Mouse (Mus musculus) c-Kit-positive CD71-negative TER-119-negative erythroid progenitor cells, embryonic 14.5 days (primary cell): ENCODE measurements at regions not wholly inside any gene's neighbourhood (a gene's known extent, or its start where the extent isn't known, plus 50 kb on each side); places are given as distances from the start of the nearest gene placed in this dataset.

Experiments
- DNase-seq: peaks from one replicate; pipeline ENCODE4 v3.0.0-alpha.2; 2013; ENCODE audit warnings: low read depth

DNA sequence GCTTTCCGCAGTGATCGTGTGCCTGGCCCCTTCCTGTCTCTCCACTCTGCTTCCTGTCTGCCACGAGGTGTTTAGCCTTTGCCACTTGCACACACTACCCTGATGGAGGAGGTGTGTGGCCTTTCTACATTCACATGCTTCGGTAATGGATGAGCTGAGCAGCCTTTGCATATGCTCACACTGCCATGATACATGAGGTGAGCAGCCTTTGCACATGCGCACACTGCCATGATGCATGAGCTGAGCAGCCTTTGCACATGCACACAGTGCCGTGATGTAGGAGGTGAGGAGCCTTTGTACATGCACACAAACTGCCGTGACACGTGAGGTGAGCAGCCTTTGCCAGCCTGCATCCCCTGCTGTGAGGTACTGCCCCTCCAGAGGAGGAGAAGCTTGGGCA, 58.3 kb downstream of the Erv3 start:
- no peak for DNase-seq

DNA sequence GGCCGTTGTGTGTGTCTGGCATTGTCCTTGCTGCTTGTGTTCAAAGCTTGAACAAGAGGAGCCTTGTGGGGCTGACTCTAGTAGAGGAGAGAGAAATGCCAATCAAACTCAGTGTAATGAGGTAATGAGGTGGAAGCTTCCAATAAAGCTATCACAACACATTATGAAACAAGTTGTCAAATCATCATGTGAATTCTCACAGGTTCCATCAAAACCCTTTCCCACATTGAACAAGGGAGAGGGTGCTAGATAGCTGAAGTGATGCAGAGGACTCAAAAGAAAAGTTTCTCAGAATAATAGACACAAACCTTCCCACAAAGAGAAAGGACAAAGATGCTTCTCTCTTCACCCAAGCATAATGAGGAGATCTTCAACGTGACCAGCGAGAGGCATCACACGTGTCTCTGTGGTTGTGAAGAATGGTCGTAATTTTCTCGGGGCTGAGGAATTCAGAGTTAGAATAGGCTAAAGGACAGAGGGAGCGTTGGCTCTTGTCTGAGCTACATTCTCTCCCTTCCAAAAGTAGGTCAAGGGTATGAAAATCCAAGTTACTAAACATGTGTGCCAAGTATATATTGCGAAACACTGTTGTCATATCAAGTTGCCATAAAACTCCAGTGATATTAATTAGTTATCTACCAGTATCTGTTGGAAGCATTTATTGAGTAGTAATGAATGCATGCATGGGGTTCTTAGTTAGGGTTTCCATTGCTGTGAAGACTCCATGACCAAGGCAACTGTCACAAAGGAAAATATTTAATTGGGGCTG, 59.2 kb downstream of the Erv3 start:
- no peak for DNase-seq

DNA sequence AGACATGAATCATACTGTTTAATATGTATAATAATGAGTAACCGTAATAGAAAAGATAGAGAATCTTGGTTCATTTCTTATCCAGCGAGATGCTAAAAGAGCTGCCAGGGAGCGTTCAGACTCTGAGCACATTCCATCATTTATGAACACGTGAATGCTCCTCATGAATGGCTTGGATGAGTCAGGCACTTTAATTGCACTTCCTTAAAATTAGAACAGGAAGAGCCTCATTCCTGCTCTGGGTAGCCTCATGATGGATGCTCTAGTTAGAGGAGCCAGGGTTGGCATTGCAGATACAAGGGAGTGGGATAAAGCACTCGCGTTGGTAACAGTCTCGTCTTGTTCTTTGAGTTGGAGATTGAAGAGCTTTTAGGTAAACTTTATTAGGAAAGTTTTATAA, 60.1 kb downstream of the Erv3 start:
- no peak for DNase-seq

DNA sequence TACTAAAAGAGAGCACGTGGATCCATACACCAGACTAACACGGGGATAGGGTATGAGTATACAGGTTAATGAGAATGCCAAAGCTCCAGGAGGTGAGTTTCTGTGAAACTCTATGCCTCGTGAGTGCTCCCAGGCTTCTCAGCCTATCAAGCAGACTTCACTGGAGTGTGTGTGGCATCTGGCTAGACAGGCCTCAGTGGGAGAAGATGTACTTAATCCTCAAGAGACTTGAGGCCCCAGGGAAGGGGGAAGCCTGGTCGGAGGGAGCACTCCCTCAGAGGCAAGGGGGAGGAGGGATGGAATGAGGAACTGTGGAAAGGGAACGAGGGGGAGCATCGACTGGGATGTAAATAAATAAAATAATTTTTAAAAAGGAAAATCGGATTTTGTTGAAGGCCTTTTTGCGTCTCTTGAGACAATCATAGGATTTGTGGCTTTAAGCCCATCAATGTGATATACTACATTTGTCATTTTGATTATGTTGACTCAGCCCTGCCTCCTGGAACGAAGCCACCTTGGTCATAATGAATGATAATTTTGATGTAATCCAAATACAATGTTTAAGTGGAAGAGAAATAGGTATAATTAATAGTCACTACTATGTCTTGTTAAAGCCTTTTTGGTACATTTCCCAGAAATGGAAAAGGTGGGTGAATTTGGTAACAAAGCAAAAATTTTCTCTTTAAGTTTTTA, 62.4 kb downstream of the Erv3 start:
- no peak for DNase-seq

DNA sequence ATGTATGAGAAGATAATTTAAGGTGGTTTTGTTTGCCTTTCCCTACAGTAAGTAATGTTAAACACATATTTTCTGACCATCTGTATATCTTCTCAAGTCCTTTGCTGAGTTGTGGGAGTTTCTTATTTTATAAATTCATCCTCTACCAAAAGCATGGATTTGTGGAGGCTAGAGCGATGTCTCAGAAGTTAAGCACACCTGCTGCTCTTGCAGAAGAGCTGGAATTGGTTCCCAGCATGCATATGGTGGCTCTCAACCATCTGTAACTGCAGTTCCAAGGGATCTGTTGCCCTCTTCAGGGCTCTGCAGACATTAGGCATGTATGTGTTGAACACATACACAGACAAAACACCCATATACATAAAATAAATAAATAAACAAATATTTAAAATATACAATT, 84.2 kb downstream of the Erv3 start:
- DNase-seq: no peak

DNA sequence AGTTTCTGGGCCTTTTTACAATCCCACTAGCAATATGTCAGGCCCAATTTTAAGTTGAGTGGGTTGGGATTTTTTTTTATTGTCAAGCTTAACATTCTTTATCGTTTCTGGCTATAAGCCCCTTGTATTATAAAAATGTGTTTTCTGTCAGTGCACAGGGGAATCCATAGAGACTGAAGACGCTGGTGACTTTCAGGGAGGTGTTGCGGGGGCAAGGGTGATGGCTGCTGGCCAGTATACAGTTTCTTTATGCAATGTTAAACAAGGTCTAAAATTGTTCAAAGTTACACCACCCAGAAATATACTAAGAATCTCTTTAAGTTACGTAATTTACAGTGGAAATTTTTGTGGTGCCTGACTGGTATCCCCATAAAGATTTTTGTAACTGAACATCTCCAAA, 85.9 kb downstream of the Erv3 start:
- DNase-seq: no peak

DNA sequence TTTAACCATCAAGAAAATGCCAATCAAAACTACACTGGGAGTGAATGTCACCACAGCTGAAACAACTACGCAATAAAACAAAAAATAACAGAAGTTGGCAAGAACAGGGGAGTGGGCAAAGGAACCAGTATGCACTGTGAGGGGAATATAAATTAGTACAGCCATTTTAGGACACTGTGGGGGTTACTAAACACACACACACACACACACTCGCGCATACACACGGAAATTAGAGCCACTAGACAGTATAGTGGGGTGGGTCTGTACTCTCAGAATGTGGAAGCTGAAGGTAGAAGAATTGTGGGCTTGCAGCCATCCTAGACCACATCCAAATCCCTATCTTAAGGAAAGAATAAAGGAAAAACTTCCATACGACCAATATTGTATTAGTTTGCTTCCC, 87.4 kb downstream of the Erv3 start:
- no peak for DNase-seq

DNA sequence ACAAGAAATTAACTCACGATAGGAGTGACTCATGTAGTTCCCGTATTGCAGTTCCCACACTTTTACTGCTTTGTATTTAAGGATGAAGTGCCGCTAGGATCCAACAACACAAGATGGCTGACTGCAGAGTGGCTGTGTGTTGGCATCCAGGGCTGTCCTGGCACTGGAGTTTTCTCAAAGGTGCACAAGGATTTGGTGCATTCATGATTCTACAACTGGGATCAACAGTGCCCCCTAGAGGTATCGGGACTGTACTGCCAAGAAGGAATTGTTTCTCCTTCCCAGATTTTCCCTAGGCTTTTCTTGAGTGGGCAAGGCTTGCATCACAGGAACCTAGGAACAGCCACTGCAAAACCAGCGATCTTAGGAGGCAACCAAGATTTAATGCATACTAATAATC, 88.7 kb downstream of the Erv3 start:
- DNase-seq: peak; percentile 17

DNA sequence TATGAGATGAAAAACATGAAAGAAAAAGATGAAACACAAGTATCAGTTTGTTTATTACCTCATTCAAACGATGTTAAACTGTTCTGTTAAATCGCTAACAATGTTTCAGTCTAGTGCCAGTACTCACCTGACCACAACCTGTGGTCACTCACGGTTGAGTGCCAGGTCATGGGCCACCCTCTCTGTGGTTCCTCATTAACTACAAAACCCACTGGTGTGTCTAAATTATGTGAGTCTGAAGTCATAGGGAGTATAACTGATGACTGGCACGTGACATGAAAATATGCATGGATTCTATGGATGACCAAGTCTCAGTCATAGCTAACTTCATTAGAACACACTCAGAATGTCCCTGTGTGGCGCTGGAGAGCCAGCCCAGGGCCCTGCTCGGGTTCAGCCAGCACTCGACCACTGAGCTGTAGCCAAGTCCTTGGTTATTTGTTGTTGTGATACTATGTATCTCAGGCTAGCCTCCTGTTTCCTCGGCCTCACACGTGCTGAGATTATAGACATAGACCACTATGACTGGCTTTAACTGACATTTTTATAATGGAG, 89.8 kb downstream of the Erv3 start:
- no peak for DNase-seq

DNA sequence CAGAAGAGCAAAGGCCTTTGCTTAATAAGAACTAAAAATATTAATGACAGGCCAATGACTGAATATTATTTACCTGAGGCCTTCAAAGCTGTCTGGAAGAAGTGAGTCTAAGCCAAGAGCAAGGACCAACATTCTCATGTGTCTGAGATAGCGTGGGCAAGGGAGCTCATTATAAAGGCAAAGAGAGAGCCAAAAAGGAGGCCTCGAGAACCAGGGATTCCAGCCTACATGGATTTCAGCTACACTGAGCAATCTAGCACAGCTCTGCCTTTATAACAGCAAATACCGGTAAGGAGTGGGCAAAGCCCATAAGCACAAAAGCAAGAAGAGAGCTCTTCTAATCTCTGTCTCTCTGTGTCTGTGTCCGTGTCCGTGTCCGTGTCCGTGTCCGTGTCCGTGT, 93.0 kb downstream of the Erv3 start:
- DNase-seq: no peak

DNA sequence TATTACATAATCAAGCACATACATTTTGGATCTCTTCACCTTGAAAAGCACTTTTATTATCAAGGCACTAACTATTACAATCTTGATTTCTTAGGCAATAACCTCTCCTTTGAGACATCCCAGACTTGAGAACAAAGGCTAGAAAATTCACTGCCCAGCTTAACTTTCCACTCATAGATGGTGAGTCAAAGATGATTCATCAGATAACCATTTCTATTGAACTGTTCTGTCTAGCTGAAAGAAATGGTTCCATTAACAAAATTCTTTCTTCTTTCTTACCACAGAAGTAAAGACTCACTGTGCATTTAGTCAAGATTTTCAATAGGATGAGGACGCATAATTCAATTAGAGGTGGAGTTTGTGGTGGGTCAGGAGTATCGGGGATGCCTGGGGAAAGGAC, 98.0 kb downstream of the Erv3 start:
- no peak for DNase-seq

DNA sequence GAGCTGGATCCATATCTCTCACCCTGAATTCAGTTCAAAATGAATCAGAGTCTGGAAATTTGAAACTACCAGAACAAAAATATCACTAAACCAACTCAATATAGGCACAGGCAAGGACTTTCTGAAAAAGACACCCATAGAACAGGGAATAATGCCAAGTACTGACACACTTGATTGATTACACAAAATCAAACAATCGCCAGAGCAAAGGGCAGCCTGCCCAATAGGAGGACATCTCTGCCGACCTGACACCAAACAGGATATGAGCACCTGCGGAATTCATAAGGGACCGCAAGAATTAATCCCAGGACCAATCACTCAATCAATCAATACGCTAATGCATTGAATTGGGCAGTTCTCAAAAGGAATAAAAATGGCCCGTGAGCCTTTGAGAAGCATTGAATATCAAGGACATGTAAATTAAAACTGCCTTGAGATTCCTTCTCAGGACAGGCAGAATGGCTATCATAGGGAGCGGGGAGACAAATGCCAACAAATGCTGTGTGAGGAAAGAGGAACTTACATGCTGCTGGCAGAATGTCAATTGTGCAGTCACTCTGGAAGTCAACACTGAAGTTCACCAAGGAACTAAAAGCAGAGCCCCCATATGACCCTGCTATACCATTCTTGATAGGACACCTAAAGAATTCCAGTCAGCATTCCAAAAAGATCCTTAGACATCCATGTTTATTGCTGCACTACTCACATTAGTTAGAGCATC, 102.2 kb downstream of the Erv3 start:
- no peak for DNase-seq

DNA sequence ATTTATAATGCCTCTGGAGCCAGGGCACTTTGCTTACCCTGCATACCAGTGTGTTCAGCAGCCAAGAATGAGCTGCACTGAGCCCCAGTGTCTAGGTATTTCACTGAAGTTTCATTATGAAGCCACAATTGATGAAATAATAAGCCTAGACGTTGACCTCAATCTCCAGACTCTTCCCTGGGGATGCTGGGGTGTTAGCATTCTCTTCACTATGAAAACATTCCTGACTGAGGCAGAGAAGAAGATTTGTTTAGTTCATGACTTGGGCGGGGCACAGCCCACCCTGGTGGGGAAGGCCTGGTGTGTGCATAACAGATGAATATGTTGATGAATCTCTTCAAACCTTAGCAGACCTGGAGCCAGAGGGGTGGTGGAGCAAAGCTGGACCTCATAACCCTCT, 104.4 kb downstream of the Erv3 start:
- DNase-seq: no peak

DNA sequence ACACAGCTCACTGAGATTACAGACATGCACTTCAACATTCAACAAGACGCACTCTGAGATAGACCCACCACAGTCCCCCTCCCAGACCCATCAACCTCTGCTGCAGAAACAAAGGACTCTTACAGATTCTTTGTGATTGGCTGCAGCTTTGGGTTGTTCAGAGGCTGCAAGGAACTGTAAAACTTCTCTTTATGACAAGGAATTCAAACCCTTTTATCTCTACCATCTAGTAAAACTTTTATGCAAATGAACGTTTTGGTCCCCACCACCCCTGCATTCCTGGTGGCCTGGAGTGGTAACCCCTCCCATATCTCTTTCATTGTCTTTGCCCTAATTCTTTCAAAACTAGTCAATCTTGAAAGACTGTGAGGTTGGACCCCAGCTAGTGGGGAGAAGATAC, 106.1 kb downstream of the Erv3 start:
- DNase-seq: no peak

DNA sequence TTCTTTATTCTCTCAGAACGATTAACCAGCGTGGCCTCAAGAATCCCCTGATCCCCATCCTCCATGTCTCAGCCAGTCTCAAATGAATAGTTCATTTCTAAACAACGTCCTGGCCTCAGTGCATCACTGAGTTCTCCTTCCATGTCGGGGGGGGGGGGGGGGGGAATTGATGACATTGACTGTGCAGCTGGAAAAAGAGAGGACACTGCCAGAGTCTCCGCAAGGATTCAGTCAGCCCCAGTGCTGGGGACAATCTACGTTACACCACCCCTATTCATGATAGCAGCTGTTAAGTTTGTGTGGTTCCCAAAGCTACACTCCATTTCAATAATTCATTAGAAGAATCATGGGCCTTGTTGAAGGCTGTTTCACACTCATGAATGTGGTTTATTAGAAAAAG, 108.9 kb downstream of the Erv3 start:
- no peak for DNase-seq

DNA sequence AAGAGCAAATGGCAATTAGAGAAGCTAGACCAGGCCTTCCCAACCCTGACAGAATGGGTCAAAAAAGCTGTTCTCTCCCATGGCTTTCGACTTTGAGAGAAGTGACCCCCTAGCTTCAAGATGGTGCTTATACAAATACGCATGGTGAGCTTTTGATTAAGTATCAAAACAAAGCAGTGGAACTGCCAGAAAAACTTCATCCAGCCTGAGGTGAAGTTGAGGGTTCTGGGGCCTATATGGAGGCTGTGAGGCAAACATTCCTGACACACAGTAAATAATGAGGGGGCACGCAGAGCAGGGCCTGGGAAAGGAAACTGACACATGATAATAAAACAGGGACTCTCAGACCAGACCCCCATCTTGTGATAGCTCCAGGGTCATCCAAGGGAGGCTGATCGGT, 109.3 kb downstream of the Erv3 start:
- DNase-seq: no peak

DNA sequence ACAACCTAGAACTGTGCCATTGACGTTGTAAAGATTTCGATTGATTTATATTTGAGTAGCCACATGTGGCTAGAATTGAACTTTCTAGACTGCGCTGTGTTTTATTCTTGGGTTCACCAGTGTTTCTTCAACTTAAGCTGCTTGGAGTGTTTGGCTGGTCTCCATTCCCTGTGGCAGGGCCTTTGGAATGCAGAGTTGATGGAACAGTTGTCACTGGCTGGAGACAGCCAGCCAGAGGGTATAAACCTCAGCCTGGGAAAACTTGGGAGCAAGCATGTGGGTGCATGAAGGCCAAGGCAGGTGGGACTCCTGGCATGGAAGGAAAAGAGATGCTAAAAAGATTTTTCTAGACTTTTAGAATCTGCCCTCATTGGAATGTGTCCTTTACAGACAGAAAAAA, 109.8 kb downstream of the Erv3 start:
- no peak for DNase-seq

DNA sequence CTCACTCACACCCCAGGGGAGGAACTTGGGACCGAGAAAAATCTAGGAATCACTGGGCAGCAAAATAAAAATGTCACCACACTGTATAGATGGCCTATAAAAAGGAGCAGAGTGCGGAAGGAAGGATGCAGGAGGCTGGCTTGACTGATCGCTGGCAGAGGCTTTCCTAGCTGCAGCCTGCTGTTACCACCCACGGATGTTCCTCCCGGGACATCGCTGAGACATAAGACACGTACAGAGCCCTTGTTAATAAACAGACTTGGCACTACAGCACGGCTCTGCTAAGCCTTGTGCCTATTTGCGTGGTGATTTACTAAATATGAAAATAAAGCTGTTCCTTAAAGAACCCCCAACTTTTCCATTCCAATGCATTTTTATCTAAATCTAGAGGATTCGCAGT, 110.8 kb downstream of the Erv3 start:
- DNase-seq: no peak

DNA sequence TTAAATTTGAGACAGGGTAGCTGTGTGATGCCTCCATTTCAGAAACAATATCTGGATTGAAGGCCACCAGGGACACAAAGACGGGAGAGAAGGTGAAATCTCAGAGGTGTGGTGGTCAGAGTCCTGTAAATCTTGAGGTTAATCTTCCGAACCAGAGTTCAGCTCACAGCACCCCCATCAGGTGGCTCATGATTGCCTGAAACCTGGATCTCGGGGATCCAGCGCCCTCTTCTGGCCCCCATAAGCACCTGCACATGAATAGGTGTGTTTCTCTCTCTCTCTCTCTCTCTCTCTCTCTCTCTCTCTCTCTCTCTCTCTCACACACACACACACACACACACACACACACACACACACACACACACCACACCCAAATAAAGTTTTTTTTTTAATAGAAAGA, 111.8 kb downstream of the Erv3 start:
- DNase-seq: no peak

DNA sequence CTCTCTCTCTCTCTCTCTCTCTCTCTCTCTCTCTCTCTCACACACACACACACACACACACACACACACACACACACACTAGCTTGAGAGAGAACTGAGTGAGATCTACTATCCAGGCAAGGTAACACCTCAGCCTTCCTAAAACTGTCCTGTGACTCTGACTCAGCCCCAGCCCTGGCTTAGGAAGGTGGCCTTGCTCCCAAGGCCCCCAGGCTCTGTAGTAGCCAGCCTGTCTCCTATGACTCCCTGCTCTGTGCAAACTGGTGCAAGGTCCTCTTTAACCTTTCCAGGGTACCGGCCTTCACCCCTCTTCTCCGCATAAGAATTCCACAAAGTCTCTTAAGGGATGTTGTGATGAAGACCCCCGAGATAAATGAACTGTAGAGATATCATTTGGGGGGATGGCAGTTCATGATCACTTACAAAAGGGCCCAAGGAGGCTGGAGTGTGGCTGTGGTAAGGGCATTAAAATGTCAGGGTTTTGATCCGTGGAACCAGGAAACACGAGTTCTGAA, 114.1 kb downstream of the Erv3 start:
- no peak for DNase-seq

DNA sequence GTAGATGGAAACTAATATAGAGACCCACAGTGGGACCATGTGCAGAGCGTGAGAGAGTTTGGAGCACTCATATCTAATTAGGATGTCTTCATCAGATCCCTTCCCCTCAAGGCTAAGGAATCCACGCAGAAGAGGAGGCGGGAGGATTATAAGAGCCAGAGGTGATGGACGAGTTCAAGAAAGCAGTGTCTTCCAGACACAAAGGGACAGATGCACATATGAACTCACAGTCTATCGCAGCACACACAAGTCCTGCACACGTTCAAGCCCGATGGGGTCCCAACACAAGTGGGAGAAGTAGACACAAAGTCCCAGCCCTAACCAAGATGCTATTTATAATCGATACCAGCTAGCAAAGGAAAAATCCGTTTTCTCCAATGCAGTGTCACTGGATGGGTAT, 114.6 kb downstream of the Erv3 start:
- DNase-seq: no peak

DNA sequence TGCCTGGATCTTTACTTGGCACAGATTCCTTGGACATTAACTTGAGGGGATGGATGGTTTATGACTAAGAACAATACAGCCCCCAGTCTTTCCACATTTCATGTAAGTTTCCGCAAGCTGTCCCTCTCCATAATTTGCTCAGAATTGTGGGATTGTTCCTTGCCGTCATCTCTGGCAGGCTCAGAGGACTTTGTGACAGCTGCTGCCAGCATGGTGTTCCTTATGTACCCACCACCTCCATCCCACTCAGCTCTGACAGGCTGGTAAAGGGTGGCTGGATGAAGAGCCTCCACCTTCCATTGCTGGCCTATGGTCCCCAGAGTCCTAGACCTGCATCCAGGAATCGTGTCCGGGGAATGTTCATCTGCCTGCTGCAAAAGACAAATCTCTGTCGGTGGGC, 119.1 kb downstream of the Erv3 start:
- DNase-seq: no peak

DNA sequence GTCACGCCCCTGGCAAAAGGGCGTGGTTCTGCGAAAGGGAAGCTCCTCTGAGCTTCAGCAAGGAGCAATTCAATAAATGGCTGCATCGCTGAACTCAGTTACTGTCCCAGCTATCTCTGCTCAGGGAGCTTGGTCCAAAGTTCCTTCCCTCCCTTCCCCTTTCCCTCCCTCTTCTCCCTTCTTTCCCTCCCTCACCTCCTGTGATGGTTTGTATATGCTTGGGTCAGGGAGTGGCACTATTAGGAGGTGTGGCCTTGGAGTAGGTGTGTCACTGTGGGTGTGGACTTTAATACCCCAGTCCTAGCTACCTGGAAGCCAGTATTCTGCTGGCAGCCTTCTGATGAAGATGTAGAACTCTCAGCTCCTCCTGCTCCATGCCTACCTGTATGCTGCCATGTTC, 120.5 kb downstream of the Erv3 start:
- DNase-seq: no peak
